Mouse (Mus musculus): ENCODE data around the gene Galnt3. TPM values are rescaled to one million over a fixed set of nuclear protein-coding genes. Genes with fewer than 3 reads are reported as not detected.
A peak's percentile ranks its signal among the peaks of the same experiment; 100 is the strongest.

Gene Galnt3
- polyA plus RNA-seq (2014; fragmentation: Nextera tagmentation; extraction: Ambion mirVana) = 0.70 and 1.4 TPM in 2 replicates

- under 1% methylated on average over 65 of the region's 74 CpGs for WGBS
Observed at GRCm38 (mm10) chr2:66124591-66125271, at the start of gene Galnt3. Gene Galnt3 (minus strand): TSS chr2:66124994.

DNA sequence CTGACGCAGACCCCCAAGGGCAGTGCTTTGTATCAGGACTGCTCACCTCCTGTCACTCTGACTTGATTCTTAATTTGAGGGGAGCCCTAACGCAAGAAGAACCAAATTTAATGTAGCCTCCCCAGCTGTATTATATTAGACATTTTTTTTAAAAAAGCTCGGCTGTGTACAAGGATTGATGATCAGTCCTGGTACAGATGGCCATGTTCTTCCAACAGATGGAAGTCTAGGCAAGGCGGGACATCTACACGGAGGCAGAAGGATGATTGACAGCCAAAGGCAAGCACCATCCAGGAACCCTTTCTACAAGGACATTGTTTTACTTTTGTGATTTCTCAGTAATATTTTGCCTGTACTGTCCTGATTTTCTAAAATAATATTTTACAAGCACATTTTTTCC, 48.3 kb upstream of the Galnt3 start:
- no peak overlapping the region for H3K4me3 ChIP-seq (replicated peaks; ENCODE audit: low read length)
- no peak for DNase-seq (ENCODE audit: low spot score)
- no peaks in the 10 kb centered on the region for H3K36me3 ChIP-seq (replicated peaks; ENCODE audit: control insufficient read depth, insufficient read depth)
- H3K9ac ChIP-seq = no peak overlapping the region
- no peaks in the 10 kb centered on the region for H3K27me3 ChIP-seq (ENCODE audit: control insufficient read depth, insufficient read depth, low read length)
- ATAC-seq (ENCODE audit: low FRiP score) = no peak
- H3K4me2 ChIP-seq (replicated peaks) = no peak overlapping the region
- H3K4me1 ChIP-seq (replicated peaks; ENCODE audit: control insufficient read depth, insufficient read depth, low read length) = peaks cover 14% of the 10 kb centered on the region
- H3K9me3 ChIP-seq (ENCODE audit: control insufficient read depth, low read length) = no peaks in the 10 kb centered on the region
- 56% methylated on average over 5 of the region's 5 CpGs for WGBS
- H3K27ac ChIP-seq = no peak overlapping the region

More at GRCm38 (mm10) chr2:66124591-66125271, at the start of gene Galnt3:
- peak within 1 kb of the TSS; percentile 76 for H3K4me3 ChIP-seq (replicated peaks; ENCODE audit: low read length)
- H3K27ac ChIP-seq = no peak within 1 kb of the TSS
- peak within 1 kb of the TSS; percentile 62 for H3K9ac ChIP-seq
- no peaks in the 10 kb centered on the region for H3K9me3 ChIP-seq (ENCODE audit: control insufficient read depth, low read length)
- H3K4me2 ChIP-seq (replicated peaks) = peak within 1 kb of the TSS; percentile 100
- peaks cover 24% of the 10 kb centered on the region for H3K27me3 ChIP-seq (ENCODE audit: control insufficient read depth, insufficient read depth, low read length)
- peaks cover 6% of the 10 kb centered on the region for H3K4me1 ChIP-seq (replicated peaks; ENCODE audit: control insufficient read depth, insufficient read depth, low read length)
- H3K36me3 ChIP-seq (replicated peaks; ENCODE audit: control insufficient read depth, insufficient read depth) = no peaks in the 10 kb centered on the region
- ATAC-seq (ENCODE audit: low FRiP score) (peak; percentile 78), DNase-seq (ENCODE audit: low spot score) (no peak)

DNA sequence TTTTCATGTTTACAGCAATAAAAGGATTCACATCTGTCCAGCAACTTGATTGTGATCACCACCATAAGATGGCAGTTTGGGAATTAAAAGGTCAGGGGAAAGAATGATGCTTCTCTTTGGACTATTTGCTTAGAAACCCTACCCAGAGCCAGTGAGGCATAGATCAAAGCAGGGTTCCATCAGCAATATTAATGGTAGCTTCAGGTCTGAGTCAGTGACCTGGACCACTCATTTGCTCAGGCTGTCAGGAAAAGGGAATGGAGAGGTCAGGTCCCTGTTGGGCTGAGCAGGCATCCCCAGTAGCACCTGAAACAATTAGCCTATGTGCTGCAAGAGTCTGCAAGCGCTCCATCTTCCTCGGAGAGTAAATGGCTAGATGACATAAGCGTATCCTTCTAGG, 46.8 kb upstream of the Galnt3 start:
- Histone ChIP-seq H3K27ac (no peak overlapping the region), H3K4me1 (replicated peaks; ENCODE audit: control insufficient read depth, insufficient read depth, low read length) (no peaks in the 10 kb centered on the region), H3K9me3 (ENCODE audit: control insufficient read depth, low read length) (no peaks in the 10 kb centered on the region), H3K4me3 (replicated peaks; ENCODE audit: low read length) (no peak overlapping the region), H3K36me3 (replicated peaks; ENCODE audit: control insufficient read depth, insufficient read depth) (no peaks in the 10 kb centered on the region), H3K27me3 (ENCODE audit: control insufficient read depth, insufficient read depth, low read length) (no peaks in the 10 kb centered on the region), H3K9ac (no peak overlapping the region), H3K4me2 (replicated peaks) (no peak overlapping the region)
- 80% methylated on average over 3 of the region's 3 CpGs for WGBS
- ATAC-seq (ENCODE audit: low FRiP score) (no peak), DNase-seq (ENCODE audit: low spot score) (no peak)

DNA sequence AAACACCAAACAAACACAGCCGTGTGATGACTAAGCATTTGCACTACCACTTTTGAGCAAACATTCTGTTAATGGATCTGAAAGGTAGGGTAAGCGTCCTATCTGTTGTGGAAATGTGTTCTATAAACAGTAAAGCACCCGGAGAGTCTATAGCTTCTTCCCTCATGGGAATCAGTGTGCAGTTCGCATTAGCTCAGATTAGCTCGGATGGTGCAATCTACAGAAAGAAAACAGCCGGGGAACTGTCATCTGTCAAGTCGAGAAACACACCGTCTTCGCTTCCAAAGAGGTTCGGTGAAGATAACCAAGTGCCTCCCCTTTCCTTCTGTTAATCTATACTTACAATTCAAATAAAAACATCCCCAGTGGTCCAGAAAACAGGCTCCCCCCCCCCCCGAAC, 45.9 kb upstream of the Galnt3 start:
- WGBS = 80% methylated on average over 11 of the region's 11 CpGs
- DNase-seq (ENCODE audit: low spot score) (no peak), ATAC-seq (ENCODE audit: low FRiP score) (no peak)
- H3K4me3 ChIP-seq (replicated peaks; ENCODE audit: low read length) = no peak overlapping the region
- no peaks in the 10 kb centered on the region for H3K36me3 ChIP-seq (replicated peaks; ENCODE audit: control insufficient read depth, insufficient read depth)
- no peaks in the 10 kb centered on the region for H3K9me3 ChIP-seq (ENCODE audit: control insufficient read depth, low read length)
- H3K9ac ChIP-seq = no peak overlapping the region
- no peak overlapping the region for H3K4me2 ChIP-seq (replicated peaks)
- no peak overlapping the region for H3K27ac ChIP-seq
- no peaks in the 10 kb centered on the region for H3K4me1 ChIP-seq (replicated peaks; ENCODE audit: control insufficient read depth, insufficient read depth, low read length)
- no peaks in the 10 kb centered on the region for H3K27me3 ChIP-seq (ENCODE audit: control insufficient read depth, insufficient read depth, low read length)

GRCm38 (mm10) chr2:66165025-66165424, 40.2 kb upstream of the Galnt3 start:
- Histone ChIP-seq H3K36me3 (replicated peaks; ENCODE audit: control insufficient read depth, insufficient read depth) (no peaks in the 10 kb centered on the region), H3K9ac (no peak overlapping the region), H3K4me1 (replicated peaks; ENCODE audit: control insufficient read depth, insufficient read depth, low read length) (no peaks in the 10 kb centered on the region), H3K9me3 (ENCODE audit: control insufficient read depth, low read length) (no peaks in the 10 kb centered on the region), H3K4me3 (replicated peaks; ENCODE audit: low read length) (no peak overlapping the region), H3K27ac (no peak overlapping the region), H3K4me2 (replicated peaks) (no peak overlapping the region), H3K27me3 (ENCODE audit: control insufficient read depth, insufficient read depth, low read length) (no peaks in the 10 kb centered on the region)
- DNase-seq (ENCODE audit: low spot score) (no peak), ATAC-seq (ENCODE audit: low FRiP score) (no peak)
- 95% methylated on average over 8 of the region's 8 CpGs for WGBS

DNA sequence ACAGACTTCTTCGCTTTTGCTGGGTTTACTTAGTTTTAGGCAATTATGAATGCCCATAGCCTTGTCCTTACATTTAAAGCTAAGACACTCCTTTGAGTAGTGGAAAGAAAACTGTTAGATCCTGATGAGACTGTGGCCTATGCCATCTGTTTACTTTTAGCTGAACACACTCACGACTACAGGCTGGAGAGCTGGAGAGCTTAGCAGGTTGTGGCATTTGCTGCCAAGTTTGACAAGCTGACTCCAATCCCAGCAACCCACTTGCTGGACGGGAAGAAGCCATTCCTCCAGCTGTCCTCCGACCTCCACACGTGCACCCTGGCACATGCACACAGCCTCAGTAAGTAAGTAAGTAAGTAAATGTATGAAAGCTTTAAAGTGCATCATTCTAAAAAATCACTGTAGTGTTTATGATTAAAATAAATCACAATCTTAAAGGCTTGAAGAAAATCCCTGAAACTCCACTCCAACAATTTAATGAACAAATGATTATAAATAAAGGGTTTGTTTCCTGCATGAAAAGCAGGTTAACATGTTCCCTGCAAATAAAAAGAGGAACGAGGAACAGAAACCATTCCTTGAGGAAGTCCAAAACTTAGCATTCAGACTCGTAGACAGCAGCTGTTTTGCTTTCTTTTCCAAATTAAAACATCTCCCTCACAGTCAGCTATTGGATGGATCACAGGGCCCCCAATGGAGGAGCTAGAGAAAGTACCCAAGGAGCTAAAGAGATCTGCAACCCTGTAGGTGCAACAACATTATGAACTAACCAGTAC, 33.5 kb upstream of the Galnt3 start:
- Histone ChIP-seq H3K9me3 (ENCODE audit: control insufficient read depth, low read length) (no peaks in the 10 kb centered on the region), H3K4me1 (replicated peaks; ENCODE audit: control insufficient read depth, insufficient read depth, low read length) (no peaks in the 10 kb centered on the region), H3K27me3 (ENCODE audit: control insufficient read depth, insufficient read depth, low read length) (no peaks in the 10 kb centered on the region), H3K4me2 (replicated peaks) (no peak overlapping the region), H3K36me3 (replicated peaks; ENCODE audit: control insufficient read depth, insufficient read depth) (no peaks in the 10 kb centered on the region), H3K27ac (no peak overlapping the region), H3K9ac (no peak overlapping the region), H3K4me3 (replicated peaks; ENCODE audit: low read length) (no peak overlapping the region)
- DNase-seq (ENCODE audit: low spot score) (no peak), ATAC-seq (ENCODE audit: low FRiP score) (peak; percentile 31; the same call in 1 of the 2 replicates)
- 65% methylated on average over 7 of the region's 7 CpGs for WGBS

GRCm38 (mm10) chr2:66151436-66151835, 26.6 kb upstream of the Galnt3 start:
- DNase-seq (ENCODE audit: low spot score) = no peak
- 84% methylated on average over 2 of the region's 2 CpGs for WGBS
- no peaks in the 10 kb centered on the region for H3K9me3 ChIP-seq (ENCODE audit: control insufficient read depth, low read length)
- H3K27ac ChIP-seq = no peak overlapping the region
- H3K4me2 ChIP-seq (replicated peaks) = no peak overlapping the region
- no peaks in the 10 kb centered on the region for H3K4me1 ChIP-seq (replicated peaks; ENCODE audit: control insufficient read depth, insufficient read depth, low read length)
- H3K4me3 ChIP-seq (replicated peaks; ENCODE audit: low read length) = no peak overlapping the region
- ATAC-seq (ENCODE audit: low FRiP score) = no peak
- H3K27me3 ChIP-seq (ENCODE audit: control insufficient read depth, insufficient read depth, low read length) = no peaks in the 10 kb centered on the region
- H3K9ac ChIP-seq = no peak overlapping the region
- H3K36me3 ChIP-seq (replicated peaks; ENCODE audit: control insufficient read depth, insufficient read depth) = no peaks in the 10 kb centered on the region

DNA sequence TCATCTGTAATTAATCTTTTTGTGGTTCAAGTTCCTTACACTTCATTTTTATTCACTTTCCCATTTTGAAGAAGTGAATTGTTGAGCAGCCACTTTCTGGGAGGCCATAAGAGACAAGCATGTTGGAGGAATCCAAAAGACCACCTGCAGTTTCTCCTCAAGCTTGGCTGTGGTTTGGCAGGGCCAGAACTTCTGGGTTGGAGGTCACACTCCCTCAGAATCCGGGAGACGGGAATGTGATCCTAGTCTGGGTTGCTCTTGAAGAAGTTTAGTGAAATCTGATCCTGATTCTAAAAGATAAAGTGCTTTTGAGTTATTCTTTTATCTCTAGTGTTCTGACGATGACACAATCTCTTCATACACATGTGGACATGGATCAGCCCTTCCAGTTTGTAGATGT, 25.7 kb upstream of the Galnt3 start:
- no peak for ATAC-seq (ENCODE audit: low FRiP score)
- Histone ChIP-seq H3K36me3 (replicated peaks; ENCODE audit: control insufficient read depth, insufficient read depth) (no peaks in the 10 kb centered on the region), H3K4me3 (replicated peaks; ENCODE audit: low read length) (no peak overlapping the region), H3K4me2 (replicated peaks) (no peak overlapping the region), H3K4me1 (replicated peaks; ENCODE audit: control insufficient read depth, insufficient read depth, low read length) (no peaks in the 10 kb centered on the region), H3K9ac (no peak overlapping the region), H3K9me3 (ENCODE audit: control insufficient read depth, low read length) (no peaks in the 10 kb centered on the region), H3K27ac (no peak overlapping the region), H3K27me3 (ENCODE audit: control insufficient read depth, insufficient read depth, low read length) (no peaks in the 10 kb centered on the region)
- no peak for DNase-seq (ENCODE audit: low spot score)
- WGBS = 76% methylated on average over 3 of the region's 3 CpGs

DNA sequence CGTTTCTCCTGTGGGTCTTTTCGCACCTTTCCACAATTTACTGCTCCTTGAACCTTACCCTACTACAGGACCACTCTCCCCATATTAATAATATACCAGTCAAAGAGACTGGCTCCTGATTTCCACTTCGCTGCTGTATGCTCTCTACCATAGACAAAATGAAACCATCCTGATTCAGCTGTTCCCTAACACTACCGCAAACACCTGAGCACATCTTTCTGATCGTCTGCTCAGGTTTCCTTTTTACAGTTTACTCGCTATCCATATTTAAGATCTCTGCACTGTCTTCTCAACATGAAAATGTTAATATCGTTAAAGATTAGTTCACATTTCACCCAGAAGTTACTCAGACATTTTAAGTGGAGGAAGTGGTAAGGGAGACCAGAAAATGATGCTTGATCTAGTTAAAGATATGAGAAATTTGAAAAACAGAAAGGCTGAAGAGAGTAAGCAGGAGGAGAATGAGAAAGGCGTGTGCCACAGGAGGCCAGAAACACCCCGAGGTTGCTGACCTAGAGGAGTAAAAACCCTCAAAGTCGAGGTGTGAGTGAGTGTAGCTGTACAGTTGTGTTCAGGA, 23.9 kb upstream of the Galnt3 start:
- no peak overlapping the region for H3K9ac ChIP-seq
- DNase-seq (ENCODE audit: low spot score) = no peak
- 87% methylated on average over 10 of the region's 10 CpGs for WGBS
- no peaks in the 10 kb centered on the region for H3K27me3 ChIP-seq (ENCODE audit: control insufficient read depth, insufficient read depth, low read length)
- H3K4me2 ChIP-seq (replicated peaks) = no peak overlapping the region
- ATAC-seq (ENCODE audit: low FRiP score) = no peak
- no peak overlapping the region for H3K4me3 ChIP-seq (replicated peaks; ENCODE audit: low read length)
- H3K9me3 ChIP-seq (ENCODE audit: control insufficient read depth, low read length) = no peaks in the 10 kb centered on the region
- H3K4me1 ChIP-seq (replicated peaks; ENCODE audit: control insufficient read depth, insufficient read depth, low read length) = no peaks in the 10 kb centered on the region
- H3K27ac ChIP-seq = no peak overlapping the region
- H3K36me3 ChIP-seq (replicated peaks; ENCODE audit: control insufficient read depth, insufficient read depth) = no peaks in the 10 kb centered on the region
